Mouse (Mus musculus): ENCODE results near the gene Col17a1.

DNA sequence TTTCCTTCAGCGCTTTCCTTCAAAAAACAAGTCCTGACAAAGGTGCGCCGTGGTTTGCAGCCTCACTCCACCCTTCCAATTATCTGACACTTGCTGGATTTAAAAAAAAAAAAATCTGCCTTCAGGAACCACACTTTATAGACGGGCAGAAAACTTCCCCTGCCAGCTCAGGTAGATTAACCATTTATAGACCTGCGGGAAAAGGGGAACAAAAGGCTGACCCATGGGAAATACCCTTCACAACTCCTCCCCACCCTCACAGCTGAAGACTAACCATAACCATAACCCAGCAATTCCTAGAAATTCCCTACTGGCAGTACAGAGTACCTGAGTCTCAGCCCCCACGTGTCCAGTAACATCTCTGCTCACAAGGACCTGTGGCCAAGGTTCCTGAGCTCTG is at the start of gene Col17a1:
- no peak for TF ChIP-seq CTCF (IDR thresholded peaks at IDR 0.05; ENCODE audit: low read depth, low read length)
- no peak for TF ChIP-seq GATA2 (IDR thresholded peaks at IDR 0.05; ENCODE audit: borderline replicate concordance, low read depth, low read length)
- no peak for TF ChIP-seq GATA1 (IDR thresholded peaks at IDR 0.05; ENCODE audit: borderline replicate concordance, low read length)
- TF ChIP-seq TAL1 (conservative IDR thresholded peaks at IDR 0.05; ENCODE audit: low read depth, low read length): no peak
